Mouse (Mus musculus) ES-Bruce4 (cell line): ENCODE data around the gene Aldh6a1. TPM values are rescaled to one million over a fixed set of nuclear protein-coding genes. Genes with fewer than 3 reads are reported as not detected.

ENCODE experiments used
- H3K27ac ChIP-seq: 2 replicates; pipeline ENCODE4 v1.5.1; 2012; ENCODE audit warnings: low read length, inconsistent platforms; ENCODE audit not compliant: insufficient read depth
- H3K27me3 ChIP-seq: 2 replicates; pipeline ENCODE4 v1.6.1; 2012; ENCODE audit warnings: mild to moderate bottlenecking, low read length, inconsistent platforms; ENCODE audit not compliant: control insufficient read depth, poor library complexity, insufficient read depth, severe bottlenecking
- H3K36me3 ChIP-seq: 2 replicates; pipeline ENCODE4 v1.6.1; 2012; ENCODE audit warnings: inconsistent platforms, mild to moderate bottlenecking, low read length, moderate library complexity; ENCODE audit not compliant: control insufficient read depth, poor library complexity, insufficient read depth, severe bottlenecking
- H3K4me1 ChIP-seq: one replicate; pipeline ENCODE4 v1.8.1; 2011; ENCODE audit warnings: low read length; ENCODE audit not compliant: control insufficient read depth, insufficient read depth
- H3K4me3 ChIP-seq: 2 replicates; pipeline ENCODE4 v1.5.1; 2011; ENCODE audit warnings: low read depth, mild to moderate bottlenecking, low read length
- H3K9ac ChIP-seq: 2 replicates; pipeline ENCODE4 v1.6.1; 2012; ENCODE audit warnings: low read depth, mild to moderate bottlenecking, inconsistent platforms; ENCODE audit not compliant: poor library complexity, severe bottlenecking
- H3K9me3 ChIP-seq: replicated peaks from 2 replicates; pipeline ENCODE4 v1.6.1; 2012; ENCODE audit warnings: mild to moderate bottlenecking, low read length, inconsistent platforms; ENCODE audit not compliant: control insufficient read depth, poor library complexity, insufficient read depth, severe bottlenecking
- CTCF ChIP-seq: IDR thresholded peaks from one replicate; pipeline ENCODE4 v1.8.1; 2011; ENCODE audit warnings: low read depth, low read length
- EP300 ChIP-seq: IDR thresholded peaks from 2 replicates; pipeline ENCODE4 v1.6.1; 2011; ENCODE audit warnings: low read depth, low read length; ENCODE audit not compliant: insufficient read depth
- POLR2A ChIP-seq: IDR thresholded peaks from one replicate; pipeline ENCODE4 v1.8.1; 2011; ENCODE audit warnings: low read length; ENCODE audit not compliant: insufficient read depth
- polyA plus RNA-seq: library from polyadenylated mRNA; stranded (reverse); fragments of >200 nt; gene quantifications from 2 replicates; pipeline ENCODE4 v1.2.4, GENCODE M21; 2011; ENCODE audit warnings: low read depth; ENCODE audit not compliant: missing spikeins, insufficient read depth, insufficient read length

Gene Aldh6a1
- polyA plus RNA-seq, 1 experiment: 30.4 TPM

GRCm38 (mm10) chr12:84407874-84408818 lies 42.7 kb downstream of the Aldh6a1 start:
- TF ChIP-seq EP300: no peak
- TF ChIP-seq CTCF: no peak
- no peak for TF ChIP-seq POLR2A
- no peak overlapping the region for H3K27ac ChIP-seq
- H3K36me3 ChIP-seq: no peaks in the 10 kb centered on the region
- no peaks in the 10 kb centered on the region for H3K9me3 ChIP-seq
- no peaks in the 10 kb centered on the region for H3K4me1 ChIP-seq
- H3K9ac ChIP-seq: peak overlapping the region; percentile 85
- no peaks in the 10 kb centered on the region for H3K27me3 ChIP-seq
- peak overlapping the region; percentile 90 for H3K4me3 ChIP-seq

- Histone ChIP-seq H3K27me3 (no peaks in the 10 kb centered on the region), H3K36me3 (no peaks in the 10 kb centered on the region), H3K4me3 (no peak overlapping the region), H3K4me1 (no peaks in the 10 kb centered on the region), H3K27ac (no peak overlapping the region), H3K9ac (no peak overlapping the region), H3K9me3 (no peaks in the 10 kb centered on the region)
- TF ChIP-seq CTCF (no peak), POLR2A (no peak), EP300 (no peak)
Measured at GRCm38 (mm10) chr12:84407259-84407658, 43.5 kb downstream of the Aldh6a1 start.

- Histone ChIP-seq H3K27me3 (no peaks in the 10 kb centered on the region), H3K4me3 (no peak overlapping the region), H3K27ac (no peak overlapping the region), H3K36me3 (no peaks in the 10 kb centered on the region), H3K4me1 (no peaks in the 10 kb centered on the region), H3K9me3 (no peaks in the 10 kb centered on the region), H3K9ac (no peak overlapping the region)
- no peak for TF ChIP-seq CTCF
- TF ChIP-seq EP300: no peak
- no peak for TF ChIP-seq POLR2A
Measured at GRCm38 (mm10) chr12:84404541-84404940, 46.3 kb downstream of the Aldh6a1 start.

GRCm38 (mm10) chr12:84402923-84403322 lies 47.9 kb downstream of the Aldh6a1 start:
- no peaks in the 10 kb centered on the region for H3K36me3 ChIP-seq
- no peaks in the 10 kb centered on the region for H3K27me3 ChIP-seq
- H3K9me3 ChIP-seq: no peaks in the 10 kb centered on the region
- no peaks in the 10 kb centered on the region for H3K4me1 ChIP-seq
- TF ChIP-seq CTCF: no peak
- no peak for TF ChIP-seq EP300
- TF ChIP-seq POLR2A: no peak
- H3K27ac ChIP-seq: no peak overlapping the region
- no peak overlapping the region for H3K9ac ChIP-seq
- no peak overlapping the region for H3K4me3 ChIP-seq

GRCm38 (mm10) chr12:84400653-84401052 lies 50.2 kb downstream of the Aldh6a1 start:
- H3K36me3 ChIP-seq: no peaks in the 10 kb centered on the region
- no peak overlapping the region for H3K27ac ChIP-seq
- no peaks in the 10 kb centered on the region for H3K27me3 ChIP-seq
- no peaks in the 10 kb centered on the region for H3K9me3 ChIP-seq
- TF ChIP-seq CTCF (no peak), POLR2A (no peak), EP300 (no peak)
- H3K9ac ChIP-seq: no peak overlapping the region
- H3K4me1 ChIP-seq: no peaks in the 10 kb centered on the region
- no peak overlapping the region for H3K4me3 ChIP-seq

- Histone ChIP-seq H3K9me3 (no peaks in the 10 kb centered on the region), H3K4me3 (no peak overlapping the region), H3K9ac (no peak overlapping the region), H3K27ac (no peak overlapping the region), H3K27me3 (no peaks in the 10 kb centered on the region), H3K36me3 (no peaks in the 10 kb centered on the region), H3K4me1 (no peaks in the 10 kb centered on the region)
- TF ChIP-seq EP300: no peak
- no peak for TF ChIP-seq CTCF
- TF ChIP-seq POLR2A: no peak
Measured at GRCm38 (mm10) chr12:84400068-84400467, 50.7 kb downstream of the Aldh6a1 start.
